Mouse (Mus musculus) yolk sac, embryonic 10.5 days (tissue): ENCODE results near the gene Glra1.
A peak's percentile ranks its signal among the peaks of the same experiment; 100 is the strongest.

Experiments used
- DNase-seq: peaks from one replicate; pipeline ENCODE4 v3.0.0-alpha.2; 2017; ENCODE audit warnings: low spot score

Glra1 gene

DNA sequence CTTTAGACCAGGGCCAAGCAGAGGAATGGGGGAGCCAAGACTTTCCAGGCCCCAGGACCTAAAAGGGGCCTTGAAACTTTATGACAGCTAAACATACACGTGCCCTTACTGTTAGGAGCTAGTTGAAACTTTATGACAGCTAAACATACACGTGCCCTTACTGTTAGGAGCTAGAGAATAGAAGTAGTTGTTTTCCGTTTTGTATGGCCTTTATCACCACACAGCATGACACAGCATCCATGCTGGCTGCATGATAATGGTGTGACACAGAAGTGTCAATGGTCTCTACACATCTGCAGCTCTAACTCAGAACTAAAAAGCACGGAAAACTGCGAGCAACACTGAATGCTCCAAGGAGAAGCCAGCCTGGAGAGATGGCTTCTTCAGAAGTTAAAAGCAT is 90.3 kb downstream of the Glra1 start:
- no peak for DNase-seq

DNA sequence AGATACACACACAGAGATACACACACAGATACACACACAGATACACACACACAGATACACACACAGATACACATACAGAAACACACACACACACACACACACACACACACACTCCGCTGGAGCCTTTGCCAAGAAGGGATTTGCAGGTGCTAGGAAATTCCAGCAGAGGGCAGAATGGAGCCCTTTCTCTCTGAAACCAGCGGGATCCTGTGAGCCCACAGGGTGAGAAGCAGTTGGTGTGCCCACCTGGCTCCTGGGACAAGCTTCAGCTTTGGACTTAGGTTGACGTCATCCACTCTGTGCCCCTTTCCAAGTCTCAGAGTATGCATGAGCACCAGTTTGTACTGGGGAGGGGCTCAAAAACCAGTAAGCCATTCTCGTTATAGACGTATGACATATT is 96.6 kb downstream of the Glra1 start:
- no peak for DNase-seq

- DNase-seq, result no peak
Observed at GRCm38 (mm10) chr11:55505485-55505884, 102.5 kb downstream of the Glra1 start.

GRCm38 (mm10) chr11:55502886-55503285 is 105.1 kb downstream of the Glra1 start:
- DNase-seq, result no peak

GRCm38 (mm10) chr11:55501955-55502531 is 106.0 kb downstream of the Glra1 start:
- DNase-seq, result no peak

DNA sequence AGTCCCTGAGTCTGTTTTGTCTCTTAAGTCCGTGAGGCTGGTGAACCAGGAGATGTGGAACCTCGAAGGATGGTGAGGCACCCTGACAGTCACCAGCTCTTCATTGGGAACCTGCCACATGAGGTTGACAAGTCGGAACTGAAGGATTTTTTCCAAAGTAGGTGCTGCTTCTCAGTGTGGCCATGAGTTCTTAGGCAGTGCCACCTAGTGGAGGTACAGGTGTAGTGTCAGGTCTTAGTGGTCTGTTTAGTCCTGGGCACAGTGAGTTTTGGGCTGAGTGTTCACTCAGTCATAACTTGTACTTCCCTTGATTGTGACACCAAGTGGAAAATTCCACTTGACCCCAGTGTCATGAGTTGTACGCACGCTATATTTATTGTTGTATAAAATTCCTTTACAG is 110.1 kb downstream of the Glra1 start:
- DNase-seq, result peak; percentile 65

DNA sequence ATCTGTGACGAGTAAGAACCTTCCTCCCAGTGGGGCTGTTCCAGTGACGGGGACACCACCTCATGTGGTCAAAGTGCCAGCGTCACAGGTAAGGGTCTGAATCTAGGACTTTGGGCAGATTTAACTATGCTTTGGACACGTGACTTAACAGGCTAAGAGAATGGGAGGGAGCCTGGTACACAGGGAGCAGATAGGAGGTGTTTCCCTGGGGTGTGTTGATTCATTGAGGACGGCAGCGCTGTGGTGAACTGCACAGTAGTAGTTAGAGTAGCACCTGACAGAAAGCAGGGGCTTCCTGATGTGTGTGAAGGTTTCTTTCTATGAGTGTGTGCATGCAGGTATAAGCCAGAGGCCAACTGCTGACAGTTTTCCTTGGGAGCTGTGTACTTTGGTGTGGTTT is 111.8 kb downstream of the Glra1 start:
- DNase-seq, result peak; percentile 54

GRCm38 (mm10) chr11:55485443-55485842 is 122.6 kb downstream of the Glra1 start:
- no peak for DNase-seq

DNA sequence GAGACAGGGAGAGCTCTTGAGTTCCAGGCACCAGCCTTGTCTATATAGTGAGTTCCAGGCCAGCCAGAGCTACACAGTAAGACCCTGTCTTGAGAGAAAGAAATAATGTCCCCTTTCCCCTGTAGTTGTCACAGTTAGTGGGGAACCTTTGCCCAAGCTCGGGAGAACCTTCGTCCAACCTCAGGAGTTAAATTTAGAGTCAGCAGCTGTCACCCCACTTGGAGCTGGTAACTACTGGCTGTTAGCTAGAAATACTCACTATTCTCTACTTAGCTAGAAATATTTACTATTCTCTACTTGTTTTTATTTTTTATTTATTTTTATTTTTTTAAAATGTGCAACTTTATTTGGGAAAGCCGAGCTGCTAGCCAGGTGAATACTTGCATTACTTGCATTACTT is 134.8 kb downstream of the Glra1 start:
- DNase-seq, result no peak

- DNase-seq, result no peak
Observed at GRCm38 (mm10) chr11:55471467-55471866, 136.5 kb downstream of the Glra1 start.

GRCm38 (mm10) chr11:55470761-55471160 is 137.2 kb downstream of the Glra1 start:
- no peak for DNase-seq

GRCm38 (mm10) chr11:55469923-55470691 is 137.9 kb downstream of the Glra1 start:
- DNase-seq, result peak; percentile 53

GRCm38 (mm10) chr11:55469048-55469843 is 138.8 kb downstream of the Glra1 start, which contains the start of gene G3bp1:
TSS of gene G3bp1 (plus strand) at chr11:55469685.
- DNase-seq, result peak; percentile 100

DNA sequence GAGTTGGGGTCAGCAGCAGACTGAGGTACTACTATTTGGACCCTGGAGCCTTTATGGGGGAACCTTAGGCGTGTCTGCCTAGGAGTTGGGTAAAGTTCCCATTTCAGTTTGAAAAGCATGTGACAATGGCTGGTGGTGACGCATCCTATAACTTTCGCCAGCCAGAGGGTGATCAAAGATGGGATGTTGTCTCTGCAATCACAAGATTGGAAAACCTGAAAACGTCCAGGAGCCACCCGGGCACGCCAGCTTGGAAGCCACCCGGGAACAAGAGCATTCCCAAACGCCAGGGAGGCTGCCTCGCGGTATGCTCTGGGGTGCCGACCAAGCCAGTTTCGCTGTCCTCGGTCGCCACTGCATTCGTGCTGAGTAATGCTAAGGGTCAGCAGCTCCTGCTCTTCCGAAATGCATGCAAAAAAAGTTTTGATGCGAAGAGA is 139.4 kb downstream of the Glra1 start:
- DNase-seq, result no peak

GRCm38 (mm10) chr11:55468012-55468411 is 140.0 kb downstream of the Glra1 start:
- DNase-seq, result peak; percentile 56

GRCm38 (mm10) chr11:55465177-55465576 is 142.8 kb downstream of the Glra1 start:
- DNase-seq, result peak; percentile 76

DNA sequence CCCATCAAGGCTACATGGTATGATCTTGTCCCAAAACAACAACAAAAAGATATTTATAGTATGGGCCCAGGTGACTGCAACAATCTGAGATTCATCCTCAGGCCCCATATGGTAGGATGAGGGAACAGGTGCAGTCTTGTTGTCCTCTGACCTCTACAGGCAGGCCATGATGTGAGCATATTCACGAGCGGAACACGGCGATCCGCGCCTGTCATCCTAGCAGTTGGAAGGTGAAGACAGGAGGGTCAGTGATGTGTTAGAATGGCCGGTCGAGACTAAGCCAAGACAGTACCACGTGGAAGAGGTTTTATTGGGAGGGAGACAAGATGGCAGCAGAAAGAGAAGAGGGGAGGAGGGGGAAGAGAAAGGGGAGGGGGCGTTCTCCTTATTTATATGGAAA is 143.3 kb downstream of the Glra1 start:
- DNase-seq, result no peak
